Mouse (Mus musculus) layer of hippocampus, adult 9-10 months (tissue): Measurements from ENCODE around the gene Snrpb2.

ENCODE experiments used
- DNase-seq: peaks from one replicate; pipeline ENCODE4 v3.0.0; 2022; ENCODE audit warnings: low spot score

The Snrpb2 gene

DNA sequence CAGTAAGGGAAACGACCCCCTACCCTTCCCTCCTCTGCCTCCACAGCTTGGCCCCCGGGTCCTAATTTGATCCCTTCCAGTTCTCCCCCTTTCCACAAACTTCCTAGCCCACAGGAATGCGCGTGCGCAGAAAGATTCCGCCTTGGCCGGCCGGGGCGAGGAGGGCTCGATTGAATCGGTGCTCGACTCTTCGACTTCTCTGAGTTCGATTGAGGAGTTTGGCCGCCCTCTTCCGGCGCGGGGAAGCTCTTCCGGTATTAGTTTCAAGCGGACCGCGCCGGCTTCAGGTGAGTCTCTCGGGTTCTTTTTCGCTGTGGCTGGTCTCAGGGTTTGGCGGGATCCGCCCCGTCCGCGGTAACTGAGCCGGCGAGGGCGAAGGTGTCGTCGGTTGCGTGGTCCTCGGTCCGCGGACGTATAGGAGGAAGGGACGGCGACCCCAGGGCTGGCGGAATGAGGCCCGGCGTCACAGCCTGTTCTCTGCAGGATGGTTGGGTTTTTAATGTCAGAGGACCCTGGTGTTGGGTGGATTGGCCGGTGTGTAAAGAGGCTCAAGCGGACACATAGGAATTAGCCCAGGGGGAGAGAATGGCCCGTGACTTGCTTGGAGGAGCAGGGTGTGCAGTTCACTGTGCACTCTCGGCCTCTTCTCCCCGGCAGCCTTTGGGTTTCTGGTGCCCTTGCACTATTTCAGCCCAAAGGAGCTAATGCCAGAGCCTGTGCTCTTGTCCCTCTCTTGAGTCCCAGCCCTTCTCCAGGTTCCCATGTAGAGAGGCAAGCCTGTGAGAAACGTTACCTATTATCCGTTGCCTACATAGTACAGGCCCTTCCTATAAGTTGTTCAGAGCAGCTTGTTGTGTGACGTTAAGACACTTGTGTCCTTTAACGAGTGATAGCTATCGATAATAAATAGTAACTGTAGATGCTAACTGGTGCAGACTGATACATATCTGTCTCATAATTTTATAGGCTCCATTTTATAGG, at the start of gene Snrpb2:
Gene Snrpb2 (plus strand): TSS at position 228 of the 981 bp plus-strand sequence.
- DNase-seq: peak; percentile 55

- DNase-seq: no peak
These were observed 49.8 kb upstream of the Snrpb2 start for GRCm38 (mm10) chr2:143013057-143013456.

- DNase-seq: no peak
These were observed 44.8 kb upstream of the Snrpb2 start for GRCm38 (mm10) chr2:143018084-143018483.

DNA sequence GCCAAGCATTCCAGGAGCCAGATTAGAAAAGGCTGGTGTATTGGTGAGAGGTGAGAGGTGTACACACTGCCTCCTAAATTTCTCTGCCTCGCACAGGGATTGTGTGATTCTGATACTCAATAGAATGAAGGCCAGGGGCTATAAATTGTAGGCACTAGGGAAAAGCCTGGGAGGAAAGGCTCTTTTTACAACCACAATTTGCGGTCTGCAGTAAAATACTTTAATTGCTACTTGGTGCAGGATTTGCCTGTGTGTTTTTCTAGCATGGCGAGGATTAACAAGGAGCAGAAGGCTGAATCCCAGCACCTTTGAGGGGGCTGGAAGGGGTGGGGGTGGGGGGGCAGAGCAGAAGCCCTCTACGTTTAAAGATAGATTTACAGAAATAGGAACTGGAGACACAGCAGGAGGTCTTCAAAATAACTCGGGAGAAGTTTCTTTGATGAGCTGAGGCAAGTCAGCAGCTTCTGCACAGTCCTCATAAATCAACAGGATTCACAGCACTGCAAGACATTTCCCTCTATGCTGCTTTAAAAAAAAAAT, 44.2 kb upstream of the Snrpb2 start:
- no peak for DNase-seq

DNA sequence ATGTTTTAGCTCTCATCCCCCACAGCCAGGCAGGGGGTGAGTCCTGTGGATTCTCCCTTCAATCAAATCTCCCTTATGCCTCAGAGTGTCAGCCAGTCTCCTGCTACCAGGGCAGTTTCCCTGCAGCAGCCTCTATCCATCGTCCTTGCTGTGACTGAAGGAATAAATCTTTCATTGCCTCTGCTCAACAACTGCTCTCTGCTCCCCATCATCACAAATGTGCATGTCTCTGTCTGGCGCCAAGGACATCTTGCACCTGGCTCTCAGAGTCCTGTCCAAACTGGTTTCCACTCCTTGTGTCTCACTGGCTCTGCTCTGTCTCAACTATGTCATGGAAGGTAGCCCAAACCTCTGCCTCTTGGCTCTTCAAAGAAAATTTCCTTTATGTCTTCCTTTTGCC, 43.1 kb upstream of the Snrpb2 start:
- no peak for DNase-seq

- no peak for DNase-seq
These were observed 39.5 kb upstream of the Snrpb2 start for GRCm38 (mm10) chr2:143023331-143023730.

DNA sequence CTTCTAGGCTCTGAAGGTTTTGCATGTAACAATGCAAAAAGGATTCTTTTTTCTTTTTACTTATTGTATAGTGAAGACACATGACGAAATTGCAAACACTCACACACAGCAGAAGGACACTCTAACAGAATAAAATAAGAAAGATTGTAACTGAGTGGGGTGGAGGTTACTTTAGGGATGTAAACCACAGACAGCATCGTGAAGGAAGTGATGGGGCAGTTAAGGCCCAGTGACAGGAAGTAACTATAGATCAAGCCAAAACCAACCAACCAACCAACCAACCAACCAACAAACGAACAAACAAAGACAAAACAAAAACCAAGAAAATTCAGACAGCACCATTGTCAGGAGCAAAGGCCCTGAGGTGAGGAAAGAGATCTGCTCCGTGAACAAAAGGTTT, 38.6 kb upstream of the Snrpb2 start:
- no peak for DNase-seq

DNA sequence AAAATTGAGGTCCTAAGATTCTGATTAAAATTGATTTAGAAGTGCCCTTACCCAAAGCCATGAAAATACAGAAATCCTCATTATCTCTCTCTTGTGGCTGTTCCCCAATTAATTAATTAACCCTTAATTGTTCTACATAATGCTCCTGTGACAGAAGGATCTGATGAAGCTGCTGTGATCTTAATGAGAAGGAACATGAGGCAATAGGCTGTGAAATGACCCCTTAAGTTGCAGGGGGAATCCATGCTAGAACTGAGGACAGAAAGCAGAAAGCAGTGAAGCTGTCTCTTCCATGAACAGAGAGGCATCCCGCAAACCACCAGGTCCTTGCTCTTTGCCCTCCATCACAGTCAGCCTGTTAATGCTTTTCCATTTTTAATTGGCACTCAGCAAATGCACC, 31.6 kb upstream of the Snrpb2 start:
- DNase-seq: no peak

- no peak for DNase-seq
These were observed 30.2 kb upstream of the Snrpb2 start for GRCm38 (mm10) chr2:143032378-143033255.

GRCm38 (mm10) chr2:143034350-143035085, 28.3 kb upstream of the Snrpb2 start:
- DNase-seq: no peak

DNA sequence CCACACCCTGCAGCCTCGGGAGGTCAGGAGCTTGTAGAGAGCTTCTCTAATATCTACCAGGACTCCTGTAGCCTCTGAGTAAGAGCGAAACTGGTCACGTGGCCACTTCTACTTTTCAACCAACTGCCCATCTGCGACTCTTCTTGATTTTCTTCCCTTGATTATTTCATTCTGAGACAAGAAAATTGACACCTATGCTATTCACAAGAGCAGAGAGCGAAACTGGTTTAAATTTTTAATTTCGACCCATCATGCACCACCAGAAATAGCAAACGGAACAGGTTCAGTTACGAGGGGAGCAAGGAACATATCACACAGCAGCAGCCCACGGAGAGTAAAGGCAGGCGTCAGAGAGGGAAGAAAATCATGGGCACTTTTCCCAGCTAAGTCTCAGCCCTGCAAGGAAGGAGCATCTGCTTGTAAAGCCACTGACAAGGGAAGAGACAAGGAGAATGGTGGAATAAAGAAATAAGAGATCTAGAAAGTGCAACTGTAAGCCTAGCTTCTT, 27.7 kb upstream of the Snrpb2 start:
- DNase-seq: peak; percentile 29

GRCm38 (mm10) chr2:143041596-143041995, 21.2 kb upstream of the Snrpb2 start:
- no peak for DNase-seq

DNA sequence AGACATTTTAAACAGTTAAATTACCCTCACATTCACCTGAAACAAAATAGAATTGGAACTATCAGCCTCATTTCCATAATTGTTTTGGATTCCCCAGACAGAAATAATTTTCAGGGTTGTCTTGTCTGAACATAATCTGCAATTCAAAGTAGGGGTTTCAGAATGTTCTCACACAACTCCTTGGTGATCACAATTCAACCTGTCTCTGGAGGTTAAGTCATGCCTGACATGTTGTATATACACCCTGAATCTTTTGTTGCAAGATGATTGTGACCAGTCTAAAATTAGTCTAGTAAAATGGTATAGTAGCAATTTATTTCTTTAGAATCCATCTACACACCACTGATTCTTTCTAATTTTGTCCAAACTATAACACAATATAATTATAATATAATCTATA, 7.6 kb upstream of the Snrpb2 start:
- no peak for DNase-seq

GRCm38 (mm10) chr2:143056736-143057135, 6.1 kb upstream of the Snrpb2 start:
- DNase-seq: peak; percentile 17

DNA sequence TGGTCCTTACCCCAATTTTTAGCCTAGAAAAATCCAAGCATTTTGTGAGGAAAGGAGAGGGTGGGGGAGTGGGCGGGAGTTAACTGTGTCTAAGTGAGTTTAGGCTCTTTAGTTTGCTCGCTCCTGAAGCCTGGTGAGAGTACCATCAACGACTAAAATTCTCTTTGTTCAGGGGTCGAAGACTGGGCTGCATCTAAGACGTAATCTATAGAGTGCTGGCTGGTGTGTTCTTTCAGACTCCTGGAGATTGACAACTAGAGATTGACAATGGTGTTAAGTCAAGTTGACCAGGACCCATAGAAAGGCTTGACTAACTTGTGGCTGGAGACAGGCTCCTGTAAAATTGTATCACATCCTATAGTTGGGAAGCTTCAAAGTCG, 417 bp upstream of the Snrpb2 start:
- DNase-seq: no peak

GRCm38 (mm10) chr2:143065914-143066313, 3.1 kb downstream of the Snrpb2 start:
- DNase-seq: no peak

GRCm38 (mm10) chr2:143078198-143078851, 15.5 kb downstream of the Snrpb2 start, which contains the start of gene Otor:
Gene Otor, plus strand, starts transcription at chr2:143078473.
- DNase-seq: no peak

DNA sequence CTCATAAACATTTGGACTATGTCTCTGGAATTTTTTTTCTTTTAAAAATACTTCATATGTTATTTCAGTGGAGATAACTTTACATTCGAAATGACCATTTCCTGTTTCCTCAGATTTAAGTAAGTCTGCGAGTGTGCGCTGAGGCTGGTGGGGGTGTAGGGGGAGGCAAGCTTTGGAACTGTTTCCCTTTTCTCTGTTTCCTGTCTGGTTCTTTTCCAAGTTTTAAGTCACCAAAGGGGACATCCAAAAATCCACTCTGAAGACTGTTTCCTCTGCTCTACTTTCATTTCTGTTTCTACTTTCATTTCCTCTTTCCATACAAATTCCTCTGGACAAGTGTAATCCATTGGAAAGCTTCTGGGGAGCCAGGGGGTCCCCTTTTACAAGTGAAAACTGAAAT, 18.9 kb downstream of the Snrpb2 start:
- no peak for DNase-seq

GRCm38 (mm10) chr2:143084852-143085397, 22.1 kb downstream of the Snrpb2 start:
- no peak for DNase-seq

GRCm38 (mm10) chr2:143089866-143090265, 27.0 kb downstream of the Snrpb2 start:
- no peak for DNase-seq

DNA sequence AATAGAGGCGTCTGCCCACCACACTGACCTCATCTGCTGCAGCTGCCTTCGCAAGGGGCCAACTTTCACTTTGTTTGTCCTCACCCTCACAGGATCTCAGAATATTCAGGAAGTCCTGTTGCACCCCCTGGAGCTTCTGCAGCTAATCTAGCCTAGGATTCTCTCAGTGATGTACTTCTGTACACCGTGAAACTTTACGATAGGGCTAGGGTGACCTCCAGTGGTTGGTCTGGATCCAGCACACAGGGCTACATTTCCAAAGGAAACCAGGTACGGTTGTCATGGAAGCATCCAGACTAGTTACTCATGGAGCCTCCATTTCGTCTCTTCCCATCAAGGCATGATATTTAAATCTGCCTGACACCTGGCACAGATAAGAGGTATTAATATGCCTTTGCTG, 30.9 kb downstream of the Snrpb2 start:
- peak; percentile 81 for DNase-seq
